Mouse (Mus musculus) lung, embryonic 14.5 days (tissue): ENCODE results near the gene Ntm. TPM values are rescaled to one million over a fixed set of nuclear protein-coding genes. Genes with fewer than 3 reads are reported as not detected.

ENCODE experiments used
- ATAC-seq: fragments of 200-750 bp; cut with Nextera tagmentation; 2 replicates; pipeline ENCODE4 v1.8.0; 2017; ENCODE audit warnings: mild to moderate bottlenecking, moderate TSS enrichment, moderate library complexity; ENCODE audit not compliant: insufficient read depth
- DNase-seq: peaks from one replicate; pipeline ENCODE4 v3.0.0-alpha.2; 2015
- H3K27ac ChIP-seq: fragments of 300-500 bp; sonication (generic); 2 replicates; pipeline ENCODE4 v1.5.1; 2014; ENCODE audit warnings: low read depth, mild to moderate bottlenecking, moderate library complexity
- H3K27me3 ChIP-seq: fragments of 300-500 bp; sonication (generic); 2 replicates; pipeline ENCODE4 v1.6.1; 2014; ENCODE audit warnings: low read length, control low read depth; ENCODE audit not compliant: insufficient read depth
- H3K36me3 ChIP-seq: fragments of 300-500 bp; sonication (generic); 2 replicates; pipeline ENCODE4 v1.6.1; 2014; ENCODE audit warnings: control low read depth; ENCODE audit not compliant: insufficient read depth
- H3K4me1 ChIP-seq: fragments of 300-500 bp; sonication (generic); 2 replicates; pipeline ENCODE4 v1.6.1; 2014; ENCODE audit warnings: antibody characterized with exemption, control low read depth; ENCODE audit not compliant: insufficient read depth
- H3K4me2 ChIP-seq: fragments of 300-500 bp; sonication (generic); 2 replicates; pipeline ENCODE4 v1.6.1; 2014; ENCODE audit warnings: mild to moderate bottlenecking
- H3K4me3 ChIP-seq: fragments of 300-500 bp; sonication (generic); 2 replicates; pipeline ENCODE4 v1.5.1; 2014; ENCODE audit warnings: low read depth, low read length
- H3K9ac ChIP-seq: fragments of 300-500 bp; sonication (generic); 2 replicates; pipeline ENCODE4 v1.6.1; 2014
- H3K9me3 ChIP-seq: fragments of 300-500 bp; sonication (generic); 2 replicates; pipeline ENCODE4 v1.6.1; 2016; ENCODE audit warnings: low read depth, low read length, control low read depth
- CTCF ChIP-seq: IDR thresholded peaks from 2 replicates; pipeline ENCODE4 v1.5.1; 2016; ENCODE audit warnings: antibody characterized with exemption, low read depth
- WGBS: fragments of 180-500 bp; shearing (Covaris S2); extraction: QIAGEN DNeasy Blood & Tissue Kit; methylation state at CpG from one replicate; pipeline ENCODE4 v1.1.7; 2014; 5-methylcytosine and 5-hydroxymethylcytosine counted together
- polyA plus RNA-seq: library from polyadenylated mRNA; unstranded; fragments of >200 nt; fragmentation: Nextera tagmentation; extraction: Ambion mirVana; gene quantifications from 2 replicates; pipeline ENCODE4 v1.2.1, GENCODE M21; 2014

Ntm gene
- polyA plus RNA-seq, 1 experiment from 2014 or later = 22.1 TPM

- no peaks in the 10 kb centered on the region for H3K36me3 ChIP-seq
- H3K4me2 ChIP-seq = no peak overlapping the region
- no peak overlapping the region for H3K27ac ChIP-seq
- no peak overlapping the region for H3K4me3 ChIP-seq
- H3K9ac ChIP-seq = no peak overlapping the region
- no peaks in the 10 kb centered on the region for H3K4me1 ChIP-seq
- 52% methylated on average over 6 of the region's 6 CpGs for WGBS
- ATAC-seq (no peak), DNase-seq (no peak)
- no peak for TF ChIP-seq CTCF
- no peaks in the 10 kb centered on the region for H3K9me3 ChIP-seq
- H3K27me3 ChIP-seq = no peaks in the 10 kb centered on the region
These were observed 280.7 kb downstream of the Ntm start for GRCm38 (mm10) chr9:29682224-29682623.

- Histone ChIP-seq H3K4me2 (no peak overlapping the region), H3K4me3 (no peak overlapping the region), H3K9me3 (no peaks in the 10 kb centered on the region), H3K36me3 (no peaks in the 10 kb centered on the region), H3K9ac (no peak overlapping the region), H3K27me3 (no peaks in the 10 kb centered on the region), H3K27ac (no peak overlapping the region), H3K4me1 (no peaks in the 10 kb centered on the region)
- 8% methylated on average over 5 of the region's 5 CpGs for WGBS
- no peak for ATAC-seq
- no peak for DNase-seq
- no peak for TF ChIP-seq CTCF
These were observed 282.3 kb downstream of the Ntm start for GRCm38 (mm10) chr9:29680677-29681076.

DNA sequence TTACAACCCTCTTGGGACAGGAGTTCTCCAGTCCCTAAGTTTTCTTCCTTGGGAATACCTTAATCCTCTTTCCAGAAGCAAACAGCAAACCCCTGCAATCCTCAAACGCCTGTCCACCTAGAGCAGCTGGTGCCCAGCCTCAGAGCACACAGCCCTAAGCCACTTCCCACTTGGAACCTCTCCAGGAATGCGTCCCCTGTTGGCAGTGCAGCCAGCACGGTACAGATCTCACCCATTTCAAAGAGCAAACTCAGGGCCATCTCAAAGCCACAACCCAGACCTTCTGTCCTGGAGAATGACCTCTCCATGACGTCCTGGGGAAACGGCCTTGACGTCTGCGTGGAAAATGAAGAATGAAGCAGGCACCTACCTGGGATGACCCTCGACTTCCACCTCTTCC is 289.0 kb downstream of the Ntm start:
- Histone ChIP-seq H3K27me3 (no peaks in the 10 kb centered on the region; the same call in 1 of the 2 replicates), H3K36me3 (no peaks in the 10 kb centered on the region), H3K9me3 (no peaks in the 10 kb centered on the region), H3K9ac (no peak overlapping the region), H3K27ac (no peak overlapping the region), H3K4me3 (no peak overlapping the region), H3K4me1 (no peaks in the 10 kb centered on the region), H3K4me2 (no peak overlapping the region)
- 38% methylated on average over 8 of the region's 8 CpGs for WGBS
- ATAC-seq (no peak), DNase-seq (peak; percentile 54)
- peak; percentile 33 for TF ChIP-seq CTCF

DNA sequence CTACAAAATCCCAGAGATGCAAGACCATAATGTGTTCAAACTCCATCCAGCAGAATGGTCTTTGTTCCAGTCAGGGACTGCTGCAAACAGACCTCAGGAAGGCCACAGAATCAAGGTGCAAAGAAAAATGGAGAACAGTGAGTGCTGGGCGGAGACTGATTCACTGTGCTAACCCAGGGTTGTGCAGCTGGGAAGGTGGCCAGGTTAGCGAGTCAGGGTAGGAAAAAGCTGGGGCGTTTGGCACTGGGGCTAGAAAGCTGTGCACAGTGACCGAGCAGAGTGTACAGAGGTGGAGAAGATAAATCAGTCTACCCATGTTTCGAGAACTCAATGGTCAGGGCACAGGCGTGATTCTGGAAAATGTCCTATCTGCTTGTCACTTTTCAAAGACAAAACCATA is 291.1 kb downstream of the Ntm start:
- no peak overlapping the region for H3K4me2 ChIP-seq
- no peak for TF ChIP-seq CTCF
- no peak for DNase-seq
- no peak overlapping the region for H3K27ac ChIP-seq
- no peak overlapping the region for H3K9ac ChIP-seq
- no peaks in the 10 kb centered on the region; the same call in 1 of the 2 replicates for H3K27me3 ChIP-seq
- ATAC-seq = no peak
- no peaks in the 10 kb centered on the region for H3K36me3 ChIP-seq
- no peaks in the 10 kb centered on the region for H3K9me3 ChIP-seq
- no peaks in the 10 kb centered on the region for H3K4me1 ChIP-seq
- no peak overlapping the region for H3K4me3 ChIP-seq
- WGBS = 66% methylated on average over 6 of the region's 6 CpGs

DNA sequence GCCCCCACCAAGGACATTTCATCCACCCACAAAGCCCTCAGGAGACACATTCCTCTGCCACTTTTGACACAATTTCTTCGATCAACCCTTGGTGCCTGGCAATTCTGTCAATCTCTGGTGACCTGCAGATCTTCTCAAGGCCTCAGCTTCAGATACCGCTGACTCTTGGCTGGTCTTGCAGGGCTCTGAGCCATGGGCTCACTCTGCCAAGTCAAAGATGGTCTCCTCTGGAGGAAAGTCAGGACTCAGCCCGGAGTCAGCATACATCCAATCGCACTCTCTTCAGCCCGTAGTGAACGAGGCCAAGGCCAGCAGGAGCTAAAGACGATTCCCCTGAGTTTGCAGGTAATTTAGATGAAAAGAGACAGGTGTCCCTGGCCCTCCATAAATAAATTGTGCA is 299.7 kb downstream of the Ntm start:
- Histone ChIP-seq H3K4me1 (no peaks in the 10 kb centered on the region), H3K36me3 (no peaks in the 10 kb centered on the region), H3K9ac (no peak overlapping the region), H3K4me3 (no peak overlapping the region), H3K27ac (no peak overlapping the region), H3K4me2 (no peak overlapping the region), H3K27me3 (peaks cover 10% of the 10 kb centered on the region), H3K9me3 (no peaks in the 10 kb centered on the region)
- WGBS = 67% methylated on average over 7 of the region's 7 CpGs
- ATAC-seq (no peak), DNase-seq (no peak)
- TF ChIP-seq CTCF = no peak

- Histone ChIP-seq H3K4me3 (no peak overlapping the region), H3K27ac (no peak overlapping the region), H3K4me1 (no peaks in the 10 kb centered on the region), H3K9ac (no peak overlapping the region), H3K4me2 (no peak overlapping the region), H3K36me3 (no peaks in the 10 kb centered on the region), H3K9me3 (no peaks in the 10 kb centered on the region), H3K27me3 (peaks cover 18% of the 10 kb centered on the region)
- ATAC-seq (0 out of 2 replicates have a peak, but pooled peaks have one; percentile 15), DNase-seq (peak; percentile 79)
- 12% methylated on average over 3 of the region's 3 CpGs for WGBS
- TF ChIP-seq CTCF = peak; percentile 93
These were observed 301.3 kb downstream of the Ntm start for GRCm38 (mm10) chr9:29661468-29662145.

DNA sequence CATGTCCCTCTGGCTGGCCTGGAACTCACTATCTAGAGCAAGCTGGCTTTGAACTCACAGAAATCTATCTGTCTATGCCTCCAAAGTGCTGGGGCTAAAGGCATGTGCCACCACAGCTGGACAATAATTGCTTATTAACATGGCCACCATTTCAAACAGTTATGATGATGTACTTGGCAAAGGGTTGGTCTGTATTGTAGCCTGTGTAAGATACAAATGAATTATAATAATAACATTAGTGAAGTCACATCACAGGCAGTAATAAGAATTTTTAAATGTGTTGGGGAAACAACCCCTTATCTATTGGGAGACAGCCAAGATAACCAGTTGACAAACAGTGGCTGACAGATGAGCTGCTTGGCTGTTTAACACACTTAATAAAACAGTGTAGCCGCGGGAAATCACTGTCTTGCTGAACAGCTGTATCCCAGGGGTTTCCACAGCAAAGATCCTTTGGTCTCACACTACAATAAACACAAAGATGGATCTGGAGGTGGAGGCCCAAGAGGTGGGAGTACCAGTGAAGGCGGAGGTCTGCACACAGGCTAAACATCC is 302.8 kb downstream of the Ntm start:
- Histone ChIP-seq H3K4me1 (no peaks in the 10 kb centered on the region), H3K9ac (no peak overlapping the region), H3K36me3 (no peaks in the 10 kb centered on the region), H3K9me3 (no peaks in the 10 kb centered on the region), H3K4me2 (no peak overlapping the region), H3K27ac (no peak overlapping the region), H3K4me3 (no peak overlapping the region), H3K27me3 (peaks cover 18% of the 10 kb centered on the region)
- TF ChIP-seq CTCF = no peak
- 25% methylated on average over 3 of the region's 3 CpGs for WGBS
- ATAC-seq (peak; percentile 83), DNase-seq (peak; percentile 89)
